Mouse (Mus musculus) thymus, adult 18-20 months (tissue): ENCODE results near the gene Olfr524.

Source experiments
- DNase-seq, 2 experiments: peaks; one replicate each; pipeline ENCODE4 v3.0.0; 2022; ENCODE audit warnings: mixed read lengths in 2 of 2

Gene Olfr524

GRCm38 (mm10) chr7:140186646-140187620 is 18.8 kb downstream of the Olfr524 start:
- peak in 1 of 2 experiments; percentile 18 for DNase-seq

GRCm38 (mm10) chr7:140184206-140184605 is 21.6 kb downstream of the Olfr524 start:
- DNase-seq, result no peak

- no peak for DNase-seq
These were observed 25.1 kb downstream of the Olfr524 start for GRCm38 (mm10) chr7:140180692-140181091.

GRCm38 (mm10) chr7:140179176-140179575 is 26.6 kb downstream of the Olfr524 start:
- DNase-seq, result no peak

- no peak for DNase-seq
These were observed 32.8 kb downstream of the Olfr524 start, which contains the start of gene Olfr523 for GRCm38 (mm10) chr7:140172936-140173335. Gene Olfr523 (plus strand): TSS chr7:140173217.

- DNase-seq, result no peak
These were observed 34.9 kb downstream of the Olfr524 start for GRCm38 (mm10) chr7:140170863-140171262.

GRCm38 (mm10) chr7:140169386-140169785 is 36.4 kb downstream of the Olfr524 start:
- DNase-seq, result no peak

- DNase-seq, result no peak
These were observed 37.8 kb downstream of the Olfr524 start for GRCm38 (mm10) chr7:140167950-140168349.

- DNase-seq, result no peak
These were observed 41.1 kb downstream of the Olfr524 start, which contains the start of gene Olfr522 for GRCm38 (mm10) chr7:140164664-140165063. Gene Olfr522 (minus strand): TSS chr7:140164764.

GRCm38 (mm10) chr7:140160363-140160762 is 45.4 kb downstream of the Olfr524 start:
- DNase-seq, result no peak

- no peak for DNase-seq
These were observed 51.4 kb downstream of the Olfr524 start, which contains the start of gene Sprn for GRCm38 (mm10) chr7:140154218-140154927. Gene Sprn (minus strand): TSS chr7:140154877.

GRCm38 (mm10) chr7:140153829-140154217 is 51.9 kb downstream of the Olfr524 start:
- no peak for DNase-seq

- DNase-seq, result no peak
These were observed 52.4 kb downstream of the Olfr524 start for GRCm38 (mm10) chr7:140153383-140153782.
